Mouse (Mus musculus) ZHBTc4 (cell line): ENCODE data around the gene Pros1.
A peak's percentile ranks its signal among the peaks of the same experiment; 100 is the strongest.

Experiments
- DNase-seq: peaks from one replicate; pipeline ENCODE4 v3.0.0-alpha.2; 2011; ENCODE audit warnings: low read depth, low spot score

Gene Pros1

DNA sequence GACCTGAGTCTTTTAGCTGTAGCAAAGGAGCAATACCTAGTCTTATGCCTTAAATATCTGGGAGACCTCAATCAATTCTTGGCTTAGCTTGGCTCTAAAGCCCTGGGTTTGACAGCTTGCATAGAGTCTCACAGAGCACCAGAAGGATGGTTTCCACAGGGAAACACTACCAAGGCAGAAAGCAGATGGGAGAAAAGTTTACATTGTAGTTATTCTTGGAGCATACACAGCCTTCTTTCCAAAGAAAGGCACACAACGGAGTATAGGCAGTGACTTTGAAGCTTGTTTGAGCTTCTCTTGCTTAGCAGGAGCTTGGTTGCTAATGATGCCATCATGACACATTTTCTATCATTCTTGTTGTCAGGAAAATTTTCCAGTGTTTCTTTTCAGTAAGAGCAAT, 6.0 kb downstream of the Pros1 start:
- no peak for DNase-seq

DNA sequence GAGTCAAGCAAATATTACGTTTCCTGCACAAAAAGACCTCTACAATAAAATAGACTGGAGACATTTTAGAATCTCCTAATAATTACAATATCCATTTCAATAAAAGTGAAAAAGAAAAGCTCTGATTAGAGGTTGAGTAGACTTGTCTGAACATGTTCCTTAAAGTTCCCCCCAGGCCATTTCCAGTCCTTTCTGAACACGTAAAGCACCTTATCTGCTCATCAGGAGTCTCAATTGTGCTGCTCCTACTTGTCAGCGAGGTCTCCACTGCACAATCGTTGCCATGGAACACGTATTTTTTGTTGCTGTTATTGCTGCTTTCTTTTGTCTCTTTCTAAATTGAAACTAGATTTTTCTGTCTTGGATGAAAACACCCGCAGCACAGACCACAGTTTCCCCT, 7.3 kb downstream of the Pros1 start:
- peak; percentile 12 for DNase-seq

DNA sequence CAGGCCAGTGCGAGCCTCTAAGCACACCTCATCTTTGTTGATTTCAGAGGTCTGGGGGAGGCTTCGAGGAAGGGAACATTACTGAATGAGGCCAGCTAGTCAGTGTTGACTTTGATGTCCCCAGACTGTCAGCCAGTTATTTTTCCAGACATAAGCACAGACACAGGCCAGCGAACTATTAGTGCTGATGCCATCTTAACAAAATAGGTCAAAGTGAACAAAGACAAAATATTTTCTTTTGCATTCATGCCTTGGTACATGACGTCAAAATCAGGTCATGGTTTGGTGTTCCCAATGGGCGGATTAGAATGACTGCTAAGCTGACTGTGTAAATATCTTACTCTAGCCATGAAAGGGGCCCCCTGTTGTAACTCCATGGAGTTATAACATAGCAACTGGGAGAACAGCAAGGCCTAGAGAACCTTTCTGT, 18.6 kb downstream of the Pros1 start:
- DNase-seq = no peak

DNA sequence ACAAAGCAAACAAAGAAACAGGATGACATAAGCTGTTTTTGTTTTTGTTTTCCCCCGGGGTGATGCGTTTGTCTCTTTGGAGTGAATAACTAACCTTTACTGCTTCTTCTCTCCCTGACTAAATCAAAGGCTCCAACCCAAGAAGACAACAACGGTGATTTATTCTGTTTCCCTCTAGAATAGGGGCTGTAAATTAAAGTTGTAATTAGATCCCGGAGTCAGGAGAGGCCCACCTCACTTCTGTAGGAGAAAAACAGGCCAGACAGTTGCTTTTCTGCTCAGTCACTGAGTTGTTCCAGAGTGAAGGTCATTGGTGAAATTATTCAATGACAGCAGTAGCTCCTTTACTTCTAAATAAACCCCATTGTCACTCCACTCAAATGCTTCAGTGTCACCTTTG, 19.1 kb downstream of the Pros1 start:
- DNase-seq = no peak

DNA sequence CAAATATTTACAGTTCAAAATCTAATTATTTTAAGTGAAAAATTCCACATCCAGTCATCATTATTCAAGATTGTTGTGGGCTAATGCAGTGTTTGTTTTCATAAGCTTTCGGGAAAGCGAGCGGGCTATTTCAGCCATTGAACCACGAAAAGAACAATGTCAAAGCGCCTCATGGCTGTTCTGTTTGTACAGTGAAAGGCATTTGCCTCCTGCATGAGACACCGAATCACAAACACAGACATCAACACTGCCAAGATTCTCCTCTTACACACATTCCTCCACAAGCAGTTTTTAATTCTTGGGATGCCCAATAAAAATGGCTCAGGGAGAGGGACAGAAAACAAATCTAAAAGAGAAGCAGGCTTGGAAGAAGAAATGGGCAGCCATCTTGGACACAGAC, 20.0 kb downstream of the Pros1 start:
- DNase-seq = no peak

DNA sequence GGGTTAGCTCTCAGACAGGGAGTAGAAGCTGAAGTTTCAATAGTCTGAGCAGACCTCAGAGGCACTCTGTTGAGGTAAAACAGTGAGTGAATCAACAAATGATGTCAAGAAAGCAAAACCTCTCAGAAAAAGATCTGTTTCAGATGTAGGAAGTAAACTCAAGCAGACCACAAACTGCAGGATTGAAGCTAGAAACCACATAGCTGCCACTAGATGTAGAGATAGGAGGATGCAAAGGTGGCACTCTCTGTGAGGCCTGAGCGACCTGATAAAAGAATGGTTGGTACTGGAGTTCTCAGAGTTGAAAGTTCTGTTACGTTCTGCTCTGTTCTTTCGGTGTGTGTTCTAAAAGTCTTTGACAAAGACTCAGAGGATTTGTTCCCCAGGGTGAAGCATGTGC, 41.7 kb downstream of the Pros1 start:
- DNase-seq = no peak

DNA sequence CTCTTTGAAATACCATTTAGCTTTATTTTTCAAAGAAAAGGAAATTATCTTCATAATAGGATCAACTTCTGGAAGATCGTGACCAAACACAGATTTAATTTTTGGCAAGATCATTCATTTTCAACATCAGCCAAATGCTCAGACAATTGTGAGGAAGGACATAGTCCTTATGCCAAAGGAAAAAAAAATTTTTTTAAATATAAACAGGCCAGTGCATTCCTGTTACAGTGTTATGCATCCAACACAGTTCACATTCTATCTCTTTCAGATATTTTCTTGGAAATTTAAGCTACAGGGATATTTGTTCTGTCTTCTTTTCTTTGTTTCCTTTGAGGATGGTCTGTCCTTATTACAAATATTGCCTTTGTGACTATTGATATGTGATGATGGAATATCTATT, 57.3 kb downstream of the Pros1 start:
- no peak for DNase-seq

DNA sequence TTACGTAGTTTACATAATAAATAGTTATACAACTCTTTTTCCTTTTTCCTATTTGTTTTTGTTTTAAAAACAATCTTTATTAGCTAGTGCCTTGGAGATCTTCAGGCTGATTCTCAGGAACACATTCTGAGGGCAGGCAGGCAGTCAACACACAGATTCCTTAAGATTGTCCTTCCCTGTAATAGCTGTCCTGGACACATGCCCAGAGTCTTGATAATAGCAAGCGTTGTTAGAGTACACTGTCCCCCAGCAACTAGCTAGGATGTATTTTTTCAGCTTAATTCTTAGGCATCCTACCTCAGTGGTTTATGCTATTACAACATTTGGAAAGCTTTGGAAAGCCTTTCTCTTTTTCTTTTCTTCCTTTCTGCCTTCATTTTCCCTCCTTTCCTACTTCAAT, 58.1 kb downstream of the Pros1 start:
- DNase-seq = no peak

DNA sequence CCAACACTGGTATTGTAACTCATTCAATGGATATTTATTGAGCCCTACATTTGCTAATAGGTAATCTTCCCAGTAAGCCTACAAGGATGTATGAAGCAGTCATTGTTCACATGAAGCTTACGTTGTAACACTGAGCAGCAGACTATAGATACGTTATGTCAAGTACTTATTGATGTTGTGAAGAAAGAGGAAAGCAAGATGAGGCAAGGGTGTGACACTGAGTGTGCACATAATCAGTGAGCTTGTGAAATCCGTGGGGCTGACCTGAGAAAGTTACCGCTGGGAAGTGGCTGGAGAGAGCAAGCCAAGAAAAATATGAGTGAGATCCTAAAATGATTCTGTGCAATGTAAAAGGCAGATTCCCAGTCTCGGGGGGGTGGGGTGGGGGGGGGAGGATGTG, 61.4 kb downstream of the Pros1 start:
- no peak for DNase-seq

DNA sequence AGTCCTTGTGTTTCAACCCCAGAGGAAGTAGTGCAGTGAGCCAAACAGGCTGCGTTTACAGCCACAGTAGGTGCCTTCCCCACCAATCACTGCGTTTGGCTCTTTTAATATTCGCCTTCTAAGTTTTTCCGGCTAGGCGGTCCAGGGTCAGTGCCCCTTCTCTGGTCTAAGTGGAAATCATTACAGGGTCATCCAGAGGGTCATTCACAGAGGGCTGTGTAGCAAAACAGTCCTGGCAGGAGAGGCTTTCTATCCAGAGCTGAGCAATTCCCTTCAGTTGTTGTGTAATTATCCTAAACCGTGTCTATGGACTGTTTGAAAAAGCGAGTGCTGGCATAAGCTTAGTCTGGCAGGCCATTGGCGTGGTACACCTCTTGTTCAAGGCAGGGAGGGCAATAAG, 68.1 kb downstream of the Pros1 start:
- no peak for DNase-seq

DNA sequence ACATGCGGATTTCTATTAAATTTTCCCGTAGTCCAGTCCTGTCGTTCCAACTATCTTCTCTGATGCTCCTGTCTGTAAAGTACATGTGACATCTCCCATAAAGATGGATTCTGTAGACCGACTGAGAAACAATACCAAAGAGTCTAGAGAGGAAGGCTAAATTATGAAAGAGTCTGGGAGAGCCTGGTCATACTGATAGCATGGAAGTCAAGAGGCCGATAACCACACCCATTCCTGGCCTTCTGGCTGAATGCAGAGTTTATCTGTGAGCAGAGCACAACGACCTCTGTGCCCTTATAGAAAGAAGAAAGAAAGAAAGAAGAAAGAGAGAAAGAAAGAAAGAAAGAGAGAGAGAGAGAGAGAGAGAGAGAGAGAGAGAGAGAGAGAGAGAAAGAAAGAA, 77.2 kb downstream of the Pros1 start:
- DNase-seq = no peak

DNA sequence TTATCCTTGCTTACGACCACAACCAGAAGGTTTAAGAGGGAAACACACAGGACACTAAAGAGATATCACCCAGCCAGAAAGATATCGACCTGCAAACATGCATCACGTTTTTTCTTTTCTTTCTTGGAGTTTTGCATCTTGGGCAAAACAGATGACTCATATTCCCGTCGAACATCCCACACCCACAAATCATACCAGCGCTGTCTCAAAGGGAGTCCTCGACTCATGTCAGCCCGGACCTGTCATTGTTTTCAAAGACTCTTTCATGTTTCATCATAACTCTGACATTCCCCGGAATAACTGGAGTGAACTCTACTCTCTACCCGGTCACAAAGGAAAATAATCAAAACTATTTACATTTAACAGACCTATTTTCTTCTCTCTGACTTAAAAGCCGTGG, 82.2 kb downstream of the Pros1 start:
- DNase-seq = no peak

DNA sequence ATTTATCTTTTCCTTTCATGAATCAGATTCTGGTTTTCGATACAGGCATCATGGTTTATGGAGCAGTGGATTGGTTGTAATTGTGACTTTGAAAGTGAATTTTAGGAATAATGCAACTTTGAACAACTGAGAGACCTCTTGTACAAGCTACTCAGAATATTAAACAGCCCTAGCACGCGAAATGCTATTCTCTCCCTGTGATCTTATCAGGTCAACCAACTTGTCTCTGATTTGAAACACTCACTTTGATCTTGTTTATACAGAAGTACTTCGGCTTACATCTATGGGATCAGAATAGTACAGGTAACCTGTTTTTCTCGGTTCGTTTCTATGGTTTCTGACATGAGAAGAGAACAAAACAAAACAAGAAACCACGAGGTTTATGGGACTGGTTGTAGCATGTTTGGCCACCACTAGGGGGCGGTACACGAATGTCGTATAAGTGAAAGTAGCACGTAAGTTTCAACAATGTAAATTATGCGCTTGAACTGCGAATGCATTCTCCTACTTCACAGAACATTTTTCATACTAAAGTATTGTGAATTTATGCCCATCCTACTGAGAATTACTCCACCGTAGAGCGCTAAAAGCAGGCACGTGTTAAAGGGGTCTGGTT, 86.4 kb downstream of the Pros1 start:
- DNase-seq = peak; percentile 83

DNA sequence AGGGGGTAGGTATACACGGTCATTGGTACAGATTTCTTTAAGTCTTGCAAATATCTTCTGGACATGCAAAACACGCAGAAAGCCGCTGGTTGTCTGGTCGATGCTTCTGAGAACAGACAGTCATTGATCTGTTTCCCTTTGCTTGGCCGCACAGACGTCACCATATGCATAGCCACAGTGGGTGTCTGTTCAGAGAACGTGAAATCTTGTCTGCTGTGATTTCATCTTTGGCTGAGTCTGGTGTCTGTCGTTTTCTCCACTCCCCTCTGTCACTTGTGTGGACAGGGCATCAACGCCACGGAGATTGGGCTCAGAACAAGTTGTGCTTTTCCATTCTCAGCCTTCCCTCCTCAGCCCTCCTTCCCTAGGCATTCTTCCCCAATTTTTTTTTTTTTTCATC, 87.7 kb downstream of the Pros1 start:
- no peak for DNase-seq

DNA sequence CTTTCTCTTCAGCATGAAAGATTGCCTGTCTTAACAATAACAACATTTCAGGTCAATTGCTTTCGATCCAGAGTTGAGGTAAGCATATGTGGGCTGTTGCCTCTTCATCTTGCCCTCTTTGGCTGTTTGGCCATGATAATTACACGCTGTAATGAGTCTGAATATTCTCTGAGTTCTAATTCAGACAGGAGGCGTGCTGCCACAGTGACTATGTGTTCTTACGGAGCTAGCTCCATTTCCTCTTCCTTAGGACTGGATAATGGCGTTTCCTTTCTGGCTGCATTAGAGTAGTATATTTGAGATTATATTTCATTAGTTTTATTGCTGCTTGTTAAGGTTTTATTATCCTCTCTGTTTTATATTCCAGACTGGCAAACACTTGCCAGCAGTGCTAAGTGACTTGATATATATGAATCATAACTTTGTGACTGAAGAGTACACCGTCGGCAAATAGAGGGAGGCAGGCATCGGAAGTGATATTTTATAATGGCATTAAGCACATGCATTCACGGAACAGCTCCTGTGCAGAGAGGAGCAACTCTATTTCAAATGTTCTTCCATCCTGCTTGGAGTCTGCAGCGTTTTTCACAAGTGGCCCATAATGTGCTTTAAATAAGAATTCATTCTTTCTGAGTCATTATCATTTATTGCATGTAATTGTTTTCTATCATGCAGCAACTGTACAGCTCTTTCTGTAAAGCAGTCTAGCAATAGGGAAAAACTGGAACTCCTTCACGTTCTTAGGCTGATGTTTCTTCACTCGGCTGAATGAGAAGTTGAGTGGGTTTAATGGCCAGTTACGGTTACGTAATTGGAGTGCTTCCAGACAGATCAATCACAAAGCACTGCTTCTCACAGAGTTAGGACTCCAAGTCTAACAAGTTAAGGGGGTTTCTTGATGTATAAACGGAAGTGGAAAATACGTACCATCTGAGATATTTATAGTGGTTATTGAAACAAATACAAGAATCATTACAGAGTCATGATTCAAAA, 88.6 kb downstream of the Pros1 start:
- DNase-seq = no peak

DNA sequence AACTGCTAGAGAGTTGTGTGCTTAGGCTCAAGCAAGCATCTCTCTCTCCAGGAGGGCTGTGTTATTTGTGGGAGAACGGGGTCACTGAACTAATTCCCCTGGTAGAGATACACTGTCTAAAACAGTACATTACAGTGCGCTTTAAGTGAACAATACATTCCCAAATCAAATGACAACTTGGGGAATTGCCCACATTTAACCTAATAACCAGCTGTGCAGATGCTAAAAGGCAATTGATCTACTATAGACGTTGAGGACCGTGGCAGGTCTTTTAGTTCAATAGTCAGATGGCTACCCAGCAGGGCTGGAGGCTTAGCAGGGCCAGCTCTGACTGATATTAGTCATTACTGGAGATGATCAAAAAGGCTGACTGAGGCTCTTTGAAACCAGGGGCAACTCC, 104.4 kb downstream of the Pros1 start:
- DNase-seq = no peak

DNA sequence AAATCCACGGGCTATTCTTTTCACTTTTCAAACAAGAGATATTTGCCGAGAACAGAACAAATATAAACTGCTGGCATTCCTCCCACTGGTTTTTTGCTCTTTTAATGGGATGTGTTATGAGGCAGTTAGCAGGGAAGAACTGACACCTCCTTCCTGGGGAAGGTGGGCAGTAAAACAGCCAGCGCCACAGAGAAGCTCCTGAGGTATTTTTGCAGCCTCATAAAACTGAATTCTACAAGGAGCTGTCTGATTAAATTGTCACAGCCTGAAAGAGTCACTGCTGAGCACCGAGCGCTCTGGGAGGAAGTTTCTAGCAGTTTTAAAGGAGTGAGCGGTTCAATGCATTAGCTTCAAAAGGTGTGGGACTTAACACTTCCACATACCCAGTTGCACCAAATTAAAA, 110.3 kb downstream of the Pros1 start:
- no peak for DNase-seq

DNA sequence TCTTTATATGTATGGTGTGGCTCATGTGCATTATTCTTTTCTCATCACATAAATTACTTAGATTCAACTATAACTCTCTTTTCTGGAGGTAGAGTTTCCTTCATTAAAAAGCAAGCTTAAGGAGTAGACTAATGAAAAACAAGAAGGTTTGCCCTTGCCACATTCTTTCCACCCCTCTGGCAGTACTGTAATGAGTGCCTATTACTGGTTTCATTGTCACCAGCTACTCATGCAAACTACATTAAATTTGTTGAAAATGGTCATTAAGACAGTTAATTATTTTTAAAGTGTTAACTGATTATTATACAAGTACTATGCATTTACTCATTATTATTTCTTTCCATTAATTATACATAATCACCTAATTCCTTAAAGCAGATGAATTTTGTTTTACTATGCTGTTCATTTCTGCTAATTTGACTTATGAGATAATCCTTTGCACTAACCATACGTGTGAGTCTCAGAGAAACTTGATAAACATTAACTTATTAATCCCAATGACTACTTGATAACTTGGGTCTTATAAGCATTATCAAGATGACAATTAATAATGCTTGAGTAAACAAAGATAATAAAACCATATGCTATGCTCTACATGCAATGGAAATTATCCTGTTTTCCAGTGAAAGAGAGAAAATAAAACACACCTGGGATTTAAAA, 117.7 kb downstream of the Pros1 start:
- DNase-seq = no peak

DNA sequence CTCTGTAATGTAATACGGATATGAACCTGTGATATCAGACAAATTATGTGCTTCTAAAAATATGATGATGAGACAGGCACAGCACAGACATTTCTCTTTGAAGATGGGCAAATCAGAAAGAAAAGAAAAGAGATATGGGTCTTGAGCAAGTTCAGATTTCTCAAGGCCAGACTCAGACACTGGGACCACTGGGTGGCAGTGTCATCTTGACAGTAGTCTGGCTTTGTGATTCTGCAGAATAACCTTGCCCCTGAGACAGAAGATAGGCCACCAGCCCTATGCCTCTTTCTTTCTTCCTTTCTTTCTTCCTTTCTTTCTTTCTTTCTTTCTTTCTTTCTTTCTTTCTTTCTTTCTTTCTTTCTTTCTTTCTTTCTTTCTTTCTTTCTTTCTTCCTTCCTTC, 120.8 kb downstream of the Pros1 start:
- peak; percentile 5 for DNase-seq
